Mouse (Mus musculus) adrenal gland, postnatal 14 days (tissue): ENCODE measurements at regions not wholly inside any gene's neighbourhood (a gene's known extent, or its start where the extent isn't known, plus 50 kb on each side); places are given as distances from the start of the nearest gene placed in this dataset.

Experiments
- DNase-seq: peaks from one replicate; pipeline ENCODE4 v3.0.0; 2021; ENCODE audit warnings: mixed read lengths

- DNase-seq, result no peak
These were observed 199.5 kb upstream of the Gk2 start for GRCm38 (mm10) chr5:97656167-97656924.

GRCm38 (mm10) chr5:97655266-97655665, 198.4 kb upstream of the Gk2 start:
- no peak for DNase-seq

GRCm38 (mm10) chr5:97654414-97654813, 197.6 kb upstream of the Gk2 start:
- DNase-seq, result no peak

GRCm38 (mm10) chr5:97642251-97642650, 185.4 kb upstream of the Gk2 start:
- no peak for DNase-seq

- DNase-seq, result no peak
These were observed 184.8 kb upstream of the Gk2 start for GRCm38 (mm10) chr5:97641646-97642045.

GRCm38 (mm10) chr5:97636357-97636756, 179.5 kb upstream of the Gk2 start:
- DNase-seq, result no peak

- DNase-seq, result no peak
These were observed 176.9 kb upstream of the Gk2 start for GRCm38 (mm10) chr5:97633766-97634165.

GRCm38 (mm10) chr5:97632791-97633190, 176.0 kb upstream of the Gk2 start:
- no peak for DNase-seq

GRCm38 (mm10) chr5:97625200-97625599, 168.4 kb upstream of the Gk2 start:
- DNase-seq, result no peak

- DNase-seq, result no peak
These were observed 163.1 kb upstream of the Gk2 start for GRCm38 (mm10) chr5:97619890-97620289.

GRCm38 (mm10) chr5:97618411-97618810, 161.6 kb upstream of the Gk2 start:
- no peak for DNase-seq

GRCm38 (mm10) chr5:97602176-97602575, 145.4 kb upstream of the Gk2 start:
- peak; percentile 57 for DNase-seq

GRCm38 (mm10) chr5:97601384-97601783, 144.6 kb upstream of the Gk2 start:
- DNase-seq, result no peak

GRCm38 (mm10) chr5:97598741-97599140, 141.9 kb upstream of the Gk2 start:
- DNase-seq, result no peak

GRCm38 (mm10) chr5:97595916-97596315, 139.1 kb upstream of the Gk2 start:
- no peak for DNase-seq

- no peak for DNase-seq
These were observed 137.3 kb upstream of the Gk2 start for GRCm38 (mm10) chr5:97594081-97594480.

GRCm38 (mm10) chr5:97582509-97582908, 125.7 kb upstream of the Gk2 start:
- no peak for DNase-seq

GRCm38 (mm10) chr5:97565486-97565885, 108.7 kb upstream of the Gk2 start:
- no peak for DNase-seq

GRCm38 (mm10) chr5:97563724-97564123, 106.9 kb upstream of the Gk2 start:
- no peak for DNase-seq

- DNase-seq, result no peak
These were observed 97.5 kb upstream of the Gk2 start for GRCm38 (mm10) chr5:97554274-97554673.

GRCm38 (mm10) chr5:97553122-97553521, 96.3 kb upstream of the Gk2 start:
- peak; percentile 9 for DNase-seq

GRCm38 (mm10) chr5:97537492-97538257, 80.9 kb upstream of the Gk2 start:
- DNase-seq, result no peak

GRCm38 (mm10) chr5:97533733-97534132, 76.9 kb upstream of the Gk2 start:
- DNase-seq, result no peak

GRCm38 (mm10) chr5:97527555-97527954, 70.7 kb upstream of the Gk2 start:
- no peak for DNase-seq
